Mouse (Mus musculus): Measurements from ENCODE around the gene Acads. TPM values are rescaled to one million over a fixed set of nuclear protein-coding genes. Genes with fewer than 3 reads are reported as not detected.
A peak's percentile ranks its signal among the peaks of the same experiment; 100 is the strongest.

The Acads gene
- polyA plus RNA-seq, 1 experiment from 2014 or later = 107 TPM

DNA sequence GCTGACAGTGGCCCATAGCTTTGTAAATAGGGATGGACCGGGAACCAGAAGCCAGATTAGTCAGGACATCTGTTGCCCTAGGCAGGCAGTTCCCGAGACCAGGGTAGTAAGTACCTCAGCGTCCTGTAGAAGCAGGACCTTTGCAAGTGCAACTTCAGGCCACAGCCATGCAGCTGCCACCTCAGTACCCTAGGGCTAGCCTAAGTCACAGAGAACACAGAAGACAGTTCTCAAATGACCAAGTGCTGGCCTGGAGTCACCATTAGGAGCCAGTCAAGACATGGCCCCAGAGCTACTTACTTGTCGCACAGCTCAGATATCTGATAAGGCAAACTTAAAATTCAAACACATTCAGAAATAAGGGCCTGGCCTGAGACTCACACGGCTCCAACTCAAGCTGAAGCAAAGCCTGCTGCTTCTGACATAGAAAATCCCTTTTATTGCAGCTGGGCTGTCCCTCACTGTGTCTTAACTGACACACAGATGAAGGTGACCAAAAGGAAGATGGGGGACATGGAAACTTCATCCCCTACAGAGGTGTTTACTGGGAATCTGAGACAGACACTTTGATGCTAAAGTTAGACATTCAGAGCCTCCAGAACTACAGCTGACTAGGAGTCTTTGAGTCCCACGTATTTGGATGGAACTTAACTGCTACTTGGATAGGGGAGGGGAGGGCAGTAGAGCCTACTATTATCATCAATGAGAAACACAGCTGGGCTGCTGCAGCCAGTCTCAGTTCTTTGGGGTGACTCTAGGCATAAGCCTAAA is 27.0 kb upstream of the Acads start:
- 0 out of 2 replicates have a peak, but pooled peaks cover 7% of the 10 kb centered on the region for H3K4me1 ChIP-seq
- WGBS = 80% methylated on average over 6 of the region's 6 CpGs

DNA sequence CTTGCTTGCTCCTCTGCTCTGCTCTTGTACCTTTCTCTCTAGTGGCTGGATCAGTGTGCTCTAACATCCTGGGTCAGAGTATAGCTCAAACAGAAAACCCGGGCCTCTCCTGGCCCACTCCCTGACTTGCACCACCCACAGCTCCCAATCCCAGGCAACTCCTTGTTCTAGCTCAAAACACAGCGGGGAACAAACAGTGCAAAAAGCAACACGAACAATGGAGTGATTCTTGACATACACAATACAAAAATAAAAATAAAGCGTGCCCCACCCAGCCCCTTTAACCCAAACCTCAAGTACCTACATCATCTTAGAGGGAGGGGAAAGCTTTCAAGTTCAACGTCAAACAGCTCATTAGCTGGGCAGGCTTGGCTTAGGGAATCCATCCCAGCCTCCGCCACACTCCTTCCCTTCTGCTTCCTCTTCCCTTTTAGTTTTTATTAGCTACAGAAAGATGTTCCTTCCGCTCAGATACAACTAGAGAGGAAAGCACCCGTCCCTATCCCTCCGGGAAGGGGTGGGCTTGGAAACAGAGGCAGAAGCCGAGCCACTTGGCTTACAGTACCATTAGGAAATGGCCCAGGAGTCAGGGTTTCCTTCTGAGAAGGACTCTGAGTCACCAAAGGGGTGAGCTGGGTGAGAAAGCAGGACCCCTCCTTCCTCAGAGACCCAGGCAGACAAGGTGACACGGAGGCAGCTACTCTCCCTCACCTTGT is 26.3 kb upstream of the Acads start:
- Histone ChIP-seq H3K4me3 (no peak overlapping the region), H3K27ac (no peak overlapping the region), H3K9me3 (no peaks in the 10 kb centered on the region), H3K27me3 (ENCODE audit: insufficient read depth, poor library complexity, severe bottlenecking) (no peaks in the 10 kb centered on the region), H3K4me1 (0 out of 2 replicates have a peak, but pooled peaks cover 3% of the 10 kb centered on the region), H3K36me3 (peaks cover 70% of the 10 kb centered on the region)
- WGBS = 81% methylated on average over 11 of the region's 11 CpGs
- DNase-seq (ENCODE audit: low spot score) = no peak

More for the DNA sequence above, 27.0 kb upstream of the Acads start:
- H3K9me3 ChIP-seq = no peaks in the 10 kb centered on the region
- DNase-seq (ENCODE audit: low spot score) = no peak
- H3K4me3 ChIP-seq = no peak overlapping the region
- no peaks in the 10 kb centered on the region for H3K27me3 ChIP-seq (ENCODE audit: insufficient read depth, poor library complexity, severe bottlenecking)
- no peak overlapping the region for H3K27ac ChIP-seq
- H3K36me3 ChIP-seq = peaks cover 77% of the 10 kb centered on the region

DNA sequence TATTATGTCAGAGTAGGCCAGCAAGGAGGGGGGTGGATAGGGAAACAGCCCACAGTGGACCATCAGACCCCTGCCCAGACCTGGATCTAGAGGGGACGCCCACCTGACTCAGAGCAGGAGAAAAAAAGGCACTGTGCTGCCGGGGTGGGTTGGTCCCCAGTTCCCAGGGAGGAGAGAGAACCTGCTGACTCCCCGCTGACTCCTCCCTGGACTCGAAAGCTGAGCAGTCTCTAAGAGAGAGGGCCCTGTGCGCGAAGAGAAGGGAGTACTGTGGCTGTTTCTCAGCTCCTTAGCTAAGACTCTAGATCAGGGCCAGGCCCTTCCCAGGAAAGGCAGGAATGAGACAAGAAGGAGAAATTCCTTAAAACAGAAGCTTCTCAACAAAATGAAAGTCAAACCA is 25.3 kb upstream of the Acads start:
- Histone ChIP-seq H3K27ac (no peak overlapping the region), H3K36me3 (peaks cover 60% of the 10 kb centered on the region), H3K9me3 (no peaks in the 10 kb centered on the region), H3K27me3 (ENCODE audit: insufficient read depth, poor library complexity, severe bottlenecking) (no peaks in the 10 kb centered on the region), H3K4me1 (0 out of 2 replicates have a peak, but pooled peaks cover 3% of the 10 kb centered on the region), H3K4me3 (no peak overlapping the region)
- no peak for DNase-seq (ENCODE audit: low spot score)
- WGBS = 72% methylated on average over 6 of the region's 6 CpGs

DNA sequence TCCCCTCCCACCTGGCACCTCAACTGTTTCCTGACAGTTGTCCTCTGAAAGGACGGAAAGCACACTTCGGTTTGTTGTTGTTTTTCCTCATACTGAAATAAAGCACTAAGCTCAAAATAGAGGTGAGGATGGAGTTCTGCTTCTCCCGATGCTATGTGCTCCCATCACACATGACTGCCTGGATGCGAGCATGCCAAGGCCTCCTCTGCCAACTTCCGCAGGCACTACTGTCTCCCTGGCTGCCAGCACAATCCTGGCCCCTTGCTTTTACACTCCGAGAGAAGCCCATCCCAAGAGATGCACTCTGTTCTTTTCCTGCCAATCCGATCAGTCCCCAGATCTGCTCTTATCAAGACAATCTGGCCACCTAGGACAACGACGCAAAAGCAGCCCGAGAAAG is 24.4 kb upstream of the Acads start:
- Histone ChIP-seq H3K4me3 (no peak overlapping the region), H3K9me3 (no peaks in the 10 kb centered on the region), H3K27ac (no peak overlapping the region), H3K36me3 (peaks cover 53% of the 10 kb centered on the region), H3K4me1 (0 out of 2 replicates have a peak, but pooled peaks cover 3% of the 10 kb centered on the region), H3K27me3 (ENCODE audit: insufficient read depth, poor library complexity, severe bottlenecking) (no peaks in the 10 kb centered on the region)
- 75% methylated on average over 10 of the region's 10 CpGs for WGBS
- DNase-seq (ENCODE audit: low spot score) = no peak

DNA sequence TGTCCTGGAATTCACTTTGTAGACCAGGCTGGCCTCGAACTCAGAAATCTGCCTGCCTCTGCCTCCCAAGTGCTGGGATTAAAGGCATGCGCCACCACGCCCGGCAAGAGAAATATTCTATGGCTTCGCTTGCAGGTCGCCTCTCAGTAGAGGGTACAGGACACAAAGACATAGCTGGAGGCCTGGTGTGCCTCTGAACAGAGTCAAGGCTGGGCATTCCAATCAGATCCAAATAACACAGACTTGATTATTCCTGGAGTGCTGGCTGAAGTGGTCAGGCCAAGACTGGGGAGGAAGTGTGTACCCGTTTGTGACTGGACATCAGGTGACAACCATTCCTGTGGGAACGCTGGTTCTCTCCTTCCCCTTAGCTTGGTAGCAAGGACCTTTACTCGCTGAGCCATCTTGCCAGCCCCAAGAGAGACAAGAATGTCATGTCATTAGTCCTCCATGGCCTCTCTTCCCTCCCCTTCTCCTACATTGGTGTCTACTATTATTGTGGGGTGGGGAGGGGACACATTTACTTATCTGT is 23.1 kb upstream of the Acads start:
- 89% methylated on average over 9 of the region's 9 CpGs for WGBS
- no peak for DNase-seq (ENCODE audit: low spot score)
- H3K4me1 ChIP-seq = 0 out of 2 replicates have a peak, but pooled peaks cover 3% of the 10 kb centered on the region
- H3K4me3 ChIP-seq = no peak overlapping the region
- H3K27me3 ChIP-seq (ENCODE audit: insufficient read depth, poor library complexity, severe bottlenecking) = no peaks in the 10 kb centered on the region
- peaks cover 40% of the 10 kb centered on the region for H3K36me3 ChIP-seq
- H3K9me3 ChIP-seq = no peaks in the 10 kb centered on the region
- H3K27ac ChIP-seq = no peak overlapping the region

DNA sequence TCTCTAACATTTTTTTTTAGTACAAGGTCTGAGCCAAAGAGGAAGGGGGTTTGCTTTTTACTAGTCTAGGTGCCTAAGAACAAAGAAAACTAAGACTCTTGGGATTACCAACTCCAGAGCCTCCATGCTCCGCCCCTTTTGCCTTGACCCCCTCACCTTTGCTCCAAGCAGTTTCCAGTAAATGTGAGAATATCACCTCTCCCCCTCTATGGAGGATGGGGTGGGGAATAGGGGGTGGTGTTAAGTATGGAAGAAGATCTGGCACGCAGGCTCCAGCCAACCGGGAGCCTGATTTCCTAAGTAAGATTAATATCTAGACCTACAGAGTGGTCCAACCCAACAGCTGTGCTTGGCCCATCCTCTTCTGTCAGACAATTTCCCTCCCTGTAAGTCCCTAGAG is 21.6 kb upstream of the Acads start:
- Histone ChIP-seq H3K36me3 (peaks cover 24% of the 10 kb centered on the region), H3K4me3 (no peak overlapping the region), H3K4me1 (0 out of 2 replicates have a peak, but pooled peaks cover 3% of the 10 kb centered on the region), H3K27ac (no peak overlapping the region), H3K9me3 (no peaks in the 10 kb centered on the region), H3K27me3 (ENCODE audit: insufficient read depth, poor library complexity, severe bottlenecking) (no peaks in the 10 kb centered on the region)
- DNase-seq (ENCODE audit: low spot score) = no peak
- 79% methylated on average over 3 of the region's 3 CpGs for WGBS

DNA sequence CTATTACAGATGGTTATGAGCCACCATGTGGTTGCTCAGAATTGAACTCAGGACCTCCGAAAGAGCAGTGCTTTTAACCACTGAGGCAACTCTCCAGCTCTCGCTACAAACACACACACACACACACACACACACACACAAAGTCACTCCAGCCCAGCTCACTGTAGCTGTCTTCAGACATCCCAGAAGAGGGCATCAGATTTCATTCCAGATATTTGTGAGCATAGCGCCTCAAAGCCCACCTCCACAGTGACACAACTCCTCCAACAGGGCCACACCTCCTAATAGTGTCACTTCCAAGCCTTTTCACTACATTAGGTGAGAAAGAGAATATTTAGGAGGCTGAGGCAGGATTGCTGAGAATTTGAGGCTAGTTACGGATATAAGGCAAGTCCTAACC is 20.0 kb upstream of the Acads start:
- no peak overlapping the region for H3K27ac ChIP-seq
- WGBS = 70% methylated on average over 4 of the region's 4 CpGs
- no peak overlapping the region for H3K4me3 ChIP-seq
- peaks cover 3% of the 10 kb centered on the region for H3K4me1 ChIP-seq
- no peaks in the 10 kb centered on the region for H3K9me3 ChIP-seq
- H3K36me3 ChIP-seq = peaks cover 10% of the 10 kb centered on the region
- no peak for DNase-seq (ENCODE audit: low spot score)
- no peaks in the 10 kb centered on the region for H3K27me3 ChIP-seq (ENCODE audit: insufficient read depth, poor library complexity, severe bottlenecking)

DNA sequence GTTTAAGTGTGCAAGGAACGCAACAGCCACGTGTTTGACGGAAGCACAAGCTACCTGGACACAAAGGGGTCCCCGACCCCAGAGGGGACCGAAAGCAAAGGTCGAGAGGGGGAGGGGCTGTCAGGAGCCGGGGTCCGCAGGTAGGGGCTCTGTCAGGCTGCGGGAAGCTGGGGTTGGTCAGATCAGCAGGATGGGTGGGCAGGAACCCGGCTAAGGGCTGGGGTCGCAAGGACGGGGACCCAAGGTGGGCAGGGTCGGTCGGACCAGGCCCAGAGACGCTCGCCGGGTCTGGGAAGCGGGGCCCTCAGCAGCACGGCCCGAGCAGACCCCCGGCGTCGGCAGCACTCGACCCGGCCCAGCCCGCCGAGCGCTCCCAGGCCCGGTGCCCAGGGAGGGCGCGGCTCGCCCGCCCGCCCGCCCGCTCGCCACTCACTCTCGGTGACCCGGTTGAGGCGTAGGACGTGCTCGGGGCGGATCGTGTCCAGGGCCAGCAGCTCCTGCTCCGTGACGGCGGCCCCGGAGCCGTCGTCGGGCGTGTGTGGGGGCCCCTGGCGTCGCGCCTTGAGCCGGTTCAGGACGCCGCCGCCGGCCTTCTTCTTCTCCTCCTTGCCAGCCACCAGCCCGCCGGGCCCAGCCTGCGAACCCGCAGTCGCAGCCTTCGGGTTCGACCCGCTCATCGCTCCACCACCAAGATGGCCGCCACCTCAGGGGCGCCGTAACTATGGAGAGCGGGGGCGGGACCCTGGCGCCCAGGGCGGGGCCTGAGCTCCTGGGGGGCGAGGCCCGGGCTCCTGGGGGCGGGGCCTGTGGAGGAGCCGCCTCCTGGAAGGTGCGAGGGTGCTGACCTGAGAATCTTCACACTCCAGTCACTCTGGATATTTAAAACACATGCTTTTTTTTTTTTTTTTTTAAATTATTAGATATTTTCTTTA is 15.4 kb upstream of the Acads start, which contains the start of gene Unc119b:
Gene Unc119b (minus strand): TSS at position 742 of the 932 bp plus-strand sequence.
- Histone ChIP-seq H3K27me3 (ENCODE audit: insufficient read depth, poor library complexity, severe bottlenecking) (no peaks in the 10 kb centered on the region), H3K27ac (peak within 1 kb of the TSS; percentile 84), H3K4me1 (peaks cover 18% of the 10 kb centered on the region), H3K9me3 (no peaks in the 10 kb centered on the region), H3K36me3 (peaks cover 9% of the 10 kb centered on the region), H3K4me3 (peak within 1 kb of the TSS; percentile 73)
- peak; percentile 95 for DNase-seq (ENCODE audit: low spot score)
- WGBS = under 1% methylated on average over 75 of the region's 81 CpGs

DNA sequence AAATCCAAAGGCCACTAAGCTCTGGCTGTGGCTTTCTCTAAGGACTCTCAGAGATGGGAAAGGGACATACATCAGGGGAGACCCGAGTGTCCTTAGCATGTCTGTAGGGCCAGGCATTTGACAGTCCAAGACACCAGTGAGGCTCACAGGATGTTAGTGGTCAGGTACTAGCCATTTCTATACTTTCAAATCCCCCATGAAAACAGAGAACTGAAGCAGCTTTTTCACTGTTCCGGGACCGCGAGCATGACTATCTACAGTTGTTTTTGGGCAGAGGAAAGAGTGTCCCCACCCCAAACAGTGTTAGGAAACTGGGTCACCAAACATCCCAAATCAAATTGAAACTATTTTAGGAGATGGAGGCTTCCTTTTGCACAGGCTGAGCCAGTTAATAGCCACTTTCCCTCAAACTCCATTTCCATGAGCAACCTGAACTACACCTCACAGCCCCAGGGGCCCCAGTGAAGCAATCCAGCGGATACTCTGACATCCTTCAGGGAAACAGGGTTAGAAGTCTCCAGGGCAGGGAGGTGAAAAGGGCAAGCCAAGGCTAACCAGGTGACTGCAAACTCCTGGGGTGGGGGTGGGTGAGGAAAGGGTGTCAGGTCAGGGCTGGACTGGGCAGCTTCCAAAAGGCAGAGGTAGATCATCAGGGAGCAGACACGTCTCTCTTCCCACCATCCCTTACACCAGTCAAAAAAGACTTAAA is 14.4 kb upstream of the Acads start:
- H3K4me3 ChIP-seq = peak overlapping the region; percentile 73
- no peak for DNase-seq (ENCODE audit: low spot score)
- no peaks in the 10 kb centered on the region for H3K9me3 ChIP-seq
- no peak overlapping the region; the same call in 1 of the 2 replicates for H3K27ac ChIP-seq
- H3K36me3 ChIP-seq = peaks cover 17% of the 10 kb centered on the region
- no peaks in the 10 kb centered on the region for H3K27me3 ChIP-seq (ENCODE audit: insufficient read depth, poor library complexity, severe bottlenecking)
- peaks cover 18% of the 10 kb centered on the region for H3K4me1 ChIP-seq
- WGBS = 57% methylated on average over 6 of the region's 6 CpGs

DNA sequence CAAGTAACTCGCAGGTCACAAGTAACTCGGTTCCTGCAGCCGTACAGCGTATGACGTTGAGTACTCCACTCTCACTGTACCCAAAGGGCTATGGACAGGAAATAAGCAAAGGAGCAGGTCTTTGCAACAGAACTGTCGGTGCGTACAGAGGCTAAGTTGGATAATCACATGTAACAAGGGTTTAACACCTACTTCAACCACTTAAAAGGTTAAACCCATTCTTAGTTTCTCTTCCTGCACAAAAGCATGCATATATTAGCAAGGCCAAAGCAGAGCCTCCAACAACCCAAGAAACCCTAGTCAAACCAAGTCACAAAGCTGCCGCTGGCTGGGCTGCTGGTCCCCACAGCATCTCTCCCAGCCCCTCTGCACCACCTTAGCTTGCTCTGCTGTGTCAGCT is 13.3 kb upstream of the Acads start:
- H3K4me3 ChIP-seq = no peak overlapping the region
- H3K9me3 ChIP-seq = no peaks in the 10 kb centered on the region
- DNase-seq (ENCODE audit: low spot score) = no peak
- H3K4me1 ChIP-seq = peaks cover 18% of the 10 kb centered on the region
- H3K27ac ChIP-seq = no peak overlapping the region
- H3K27me3 ChIP-seq (ENCODE audit: insufficient read depth, poor library complexity, severe bottlenecking) = no peaks in the 10 kb centered on the region
- peaks cover 25% of the 10 kb centered on the region for H3K36me3 ChIP-seq
- 88% methylated on average over 8 of the region's 8 CpGs for WGBS

DNA sequence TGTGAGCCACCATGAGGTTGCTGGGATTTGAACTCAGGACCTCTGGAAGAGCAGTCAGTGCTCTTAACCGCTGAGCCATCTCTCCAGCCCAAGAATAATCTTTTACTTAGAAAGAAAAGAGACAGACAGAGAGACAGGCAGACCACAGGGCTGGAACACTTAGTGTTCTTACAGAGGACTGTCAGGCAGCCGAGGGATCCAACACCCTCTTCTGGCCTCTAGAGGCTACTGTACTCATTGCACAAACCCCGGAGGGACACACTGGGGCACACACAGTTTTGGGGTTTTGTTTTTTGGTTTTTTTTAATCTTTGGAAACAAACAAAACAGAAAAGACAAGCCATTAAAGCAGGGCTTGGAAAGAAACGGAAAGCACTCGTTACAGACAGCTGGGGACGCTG is 10.2 kb upstream of the Acads start:
- Histone ChIP-seq H3K4me1 (peaks cover 33% of the 10 kb centered on the region), H3K27me3 (ENCODE audit: insufficient read depth, poor library complexity, severe bottlenecking) (no peaks in the 10 kb centered on the region), H3K9me3 (no peaks in the 10 kb centered on the region), H3K4me3 (no peak overlapping the region), H3K36me3 (peaks cover 52% of the 10 kb centered on the region), H3K27ac (no peak overlapping the region)
- WGBS = 91% methylated on average over 6 of the region's 6 CpGs
- no peak for DNase-seq (ENCODE audit: low spot score)

All from heart, embryonic 10.5 days (tissue).